Mouse (Mus musculus) gonadal fat pad, adult 2 months (tissue): ENCODE results near the gene Nsl1. TPM values are rescaled to one million over a fixed set of nuclear protein-coding genes. Genes with fewer than 3 reads are reported as not detected.

ENCODE experiments used
- polyA plus RNA-seq: library from polyadenylated mRNA; depleted of rRNA; stranded (reverse); fragments of >200 nt; gene quantifications from 2 replicates; pipeline ENCODE4 v1.2.3, GENCODE M21; 2012; rRNA removed

The Nsl1 gene
- polyA plus RNA-seq, 1 experiment = 0.31 TPM

Other genes starting within 250 kb of the Nsl1 start
- gene Rps6kc1, start 151.2 kb upstream of the Nsl1 start, polyA plus RNA-seq = 6.6 and 7.9 TPM in 2 replicates
- 25.6 and 29.3 TPM in 2 replicates for gene Angel2, start 137.9 kb upstream of the Nsl1 start, polyA plus RNA-seq
- 12.9 and 14.4 TPM in 2 replicates for gene Vash2, start 83.7 kb upstream of the Nsl1 start, polyA plus RNA-seq
- 10.9 and 13.3 TPM in 2 replicates for gene Flvcr1, start 36.9 kb upstream of the Nsl1 start, polyA plus RNA-seq
- not detected in 2 replicates for gene Spata45, start 26.4 kb upstream of the Nsl1 start, polyA plus RNA-seq
- gene Tatdn3, start 80 bp upstream of the Nsl1 start, polyA plus RNA-seq = 8.8 and 12.6 TPM in 2 replicates
- 4.9 and 6.7 TPM in 2 replicates for gene Batf3, start 34.8 kb downstream of the Nsl1 start, polyA plus RNA-seq
- gene Fam71a, start 101.8 kb downstream of the Nsl1 start, polyA plus RNA-seq = 0.05 and 0.28 TPM in 2 replicates
- 4.5 and 4.9 TPM in 2 replicates for gene Atf3, start 155.0 kb downstream of the Nsl1 start, polyA plus RNA-seq